Mouse (Mus musculus): ENCODE measurements around the gene Adgrg3. TPM values are rescaled to one million over a fixed set of nuclear protein-coding genes. Genes with fewer than 3 reads are reported as not detected.

Adgrg3 gene
- polyA plus RNA-seq, 1 experiment = 9.9 TPM

GRCm38 (mm10) chr8:95093574-95093973 lies 76.1 kb downstream of the Adgrg3 start:
- DNase-seq = peak; percentile 94
- H3K36me3 ChIP-seq (ENCODE audit: control insufficient read depth, insufficient read depth, low read length) = no peaks in the 10 kb centered on the region
- peak overlapping the region; percentile 12; the same call in 1 of the 2 replicates for H3K4me3 ChIP-seq (ENCODE audit: insufficient read depth, low read depth, low read length)
- peaks cover 10% of the 10 kb centered on the region for H3K4me1 ChIP-seq (ENCODE audit: control insufficient read depth, insufficient read depth, low read length)
- TF ChIP-seq POLR2A (IDR thresholded peaks at IDR 0.05; ENCODE audit: low read depth, low read length) (no peak), CTCF (conservative IDR thresholded peaks at IDR 0.05; ENCODE audit: insufficient read depth, insufficient read length, low read depth, low read length) (no peak)
- peak overlapping the region; percentile 62 for H3K27ac ChIP-seq (ENCODE audit: insufficient read depth, low read depth, low read length)
- WGBS = 51% methylated on average over 4 of the region's 4 CpGs
- H3K27me3 ChIP-seq (replicated peaks; ENCODE audit: control insufficient read depth, insufficient read depth, low read length) = no peaks in the 10 kb centered on the region

Other genes with a start within 250 kb of the Adgrg3 start
- 148 and 169 TPM in 2 replicates for gene Cx3cl1, start 245.7 kb upstream of the Adgrg3 start, polyA plus RNA-seq (2012; rRNA removed)
- gene Ccl17, start 207.2 kb upstream of the Adgrg3 start, polyA plus RNA-seq (2012; rRNA removed) = 0.64 and 1.0 TPM in 2 replicates
- 378 and 521 TPM in 2 replicates for gene Coq9, start 179.4 kb upstream of the Adgrg3 start, polyA plus RNA-seq (2012; rRNA removed)
- 55.8 and 71.2 TPM in 2 replicates for gene Ciapin1, start 179.3 kb upstream of the Adgrg3 start, polyA plus RNA-seq (2012; rRNA removed)
- gene Polr2c, start 160.2 kb upstream of the Adgrg3 start, polyA plus RNA-seq (2012; rRNA removed) = 107 and 112 TPM in 2 replicates
- 20.2 and 21.7 TPM in 2 replicates for gene Dok4, start 141.4 kb upstream of the Adgrg3 start, polyA plus RNA-seq (2012; rRNA removed)
- 5.7 and 6.8 TPM in 2 replicates for gene Ccdc102a, start 99.6 kb upstream of the Adgrg3 start, polyA plus RNA-seq (2012; rRNA removed)
- 0.56 and 2.6 TPM in 2 replicates for gene Adgrg5, start 94.0 kb upstream of the Adgrg3 start, polyA plus RNA-seq (2012; rRNA removed)
- 342 and 447 TPM in 2 replicates for gene Adgrg1, start 42.9 kb upstream of the Adgrg3 start, polyA plus RNA-seq (2012; rRNA removed)
- 0.05 and 0.10 TPM in 2 replicates for gene Drc7, start 37.4 kb downstream of the Adgrg3 start, polyA plus RNA-seq (2012; rRNA removed)
- 22.2 and 23.7 TPM in 2 replicates for gene Katnb1, start 63.5 kb downstream of the Adgrg3 start, polyA plus RNA-seq (2012; rRNA removed)
- 92.3 and 100 TPM in 2 replicates for gene Kifc3, start 185.1 kb downstream of the Adgrg3 start, polyA plus RNA-seq (2012; rRNA removed)

Data from kidney, adult 2 months (tissue).